Mouse (Mus musculus) embryonic facial prominence, embryonic 12.5 days (tissue): ENCODE measurements around the gene Noct. TPM values are rescaled to one million over a fixed set of nuclear protein-coding genes. Genes with fewer than 3 reads are reported as not detected.
"Not testable (repeated sequence)": the region's sequence is repeated elsewhere in the genome, so short reads cannot be mapped to it uniquely, and the experiment has no call there.

Source experiments
- ATAC-seq: fragments of 200-750 bp; cut with Nextera tagmentation; 2 replicates; pipeline ENCODE4 v1.8.0; 2017; ENCODE audit not compliant: insufficient number of reproducible peaks, insufficient read depth, low FRiP score, low TSS enrichment
- H3K27ac ChIP-seq: fragments of 300-500 bp; sonication (generic); 2 replicates; pipeline ENCODE4 v1.5.1; 2016; ENCODE audit warnings: mild to moderate bottlenecking
- H3K27me3 ChIP-seq: fragments of 300-500 bp; sonication (generic); 2 replicates; pipeline ENCODE4 v1.6.1; 2016; ENCODE audit warnings: mild to moderate bottlenecking, moderate library complexity
- H3K36me3 ChIP-seq: fragments of 300-500 bp; sonication (generic); 2 replicates; pipeline ENCODE4 v1.6.1; 2016; ENCODE audit warnings: mild to moderate bottlenecking
- H3K4me1 ChIP-seq: fragments of 300-500 bp; sonication (generic); 2 replicates; pipeline ENCODE4 v1.6.1; 2016
- H3K4me2 ChIP-seq: fragments of 300-500 bp; sonication (generic); replicated peaks from 2 replicates; pipeline ENCODE4 v1.6.1; 2016; ENCODE audit warnings: mild to moderate bottlenecking, moderate library complexity
- H3K4me3 ChIP-seq: fragments of 300-500 bp; sonication (generic); 2 replicates; pipeline ENCODE4 v1.5.1; 2016; ENCODE audit warnings: mild to moderate bottlenecking
- H3K9ac ChIP-seq: fragments of 300-500 bp; sonication (generic); 2 replicates; pipeline ENCODE4 v1.6.1; 2016; ENCODE audit warnings: mild to moderate bottlenecking, moderate library complexity
- H3K9me3 ChIP-seq: fragments of 300-500 bp; sonication (generic); 2 replicates; pipeline ENCODE4 v1.6.1; 2016; ENCODE audit warnings: mild to moderate bottlenecking, moderate library complexity
- WGBS: fragments of 180-500 bp; shearing (Covaris S2); methylation state at CpG from one replicate; pipeline ENCODE4 v1.1.7; 2016; 5-methylcytosine and 5-hydroxymethylcytosine counted together
- polyA plus RNA-seq: library from polyadenylated mRNA; unstranded; fragments of >200 nt; fragmentation: Nextera tagmentation; extraction: Ambion mirVana; gene quantifications from 2 replicates; pipeline ENCODE4 v1.2.1, GENCODE M21; 2016

Gene Noct
- polyA plus RNA-seq, 1 experiment from 2014 or later, result 14.4 TPM

DNA sequence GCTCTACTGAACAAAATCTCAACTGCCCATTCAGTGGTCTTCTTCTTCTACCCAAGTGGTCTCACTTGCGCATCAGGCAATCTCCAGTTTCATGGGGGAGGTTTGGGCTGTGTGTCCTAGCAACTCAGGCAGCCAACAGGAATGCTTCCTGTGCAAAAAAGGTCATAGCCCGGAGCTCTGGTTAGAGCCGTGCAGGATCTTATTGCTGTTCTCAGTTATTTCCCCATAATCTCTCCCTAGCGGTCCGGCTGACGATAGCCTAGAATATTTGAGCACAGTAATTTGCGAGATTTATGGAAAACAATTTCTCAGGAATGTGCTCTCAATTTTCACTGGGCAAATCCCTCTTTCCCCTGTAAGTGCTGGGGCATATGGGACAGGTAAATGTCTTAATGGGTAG, 17.7 kb upstream of the Noct start:
- ATAC-seq, result no peak
- 51% methylated on average over 7 of the region's 7 CpGs for WGBS
- Histone ChIP-seq H3K4me2 (no peak overlapping the region), H3K4me1 (no peaks in the 10 kb centered on the region), H3K27ac (no peak overlapping the region), H3K9ac (no peak overlapping the region), H3K36me3 (no peaks in the 10 kb centered on the region), H3K9me3 (no peaks in the 10 kb centered on the region), H3K27me3 (no peaks in the 10 kb centered on the region), H3K4me3 (no peak overlapping the region)

DNA sequence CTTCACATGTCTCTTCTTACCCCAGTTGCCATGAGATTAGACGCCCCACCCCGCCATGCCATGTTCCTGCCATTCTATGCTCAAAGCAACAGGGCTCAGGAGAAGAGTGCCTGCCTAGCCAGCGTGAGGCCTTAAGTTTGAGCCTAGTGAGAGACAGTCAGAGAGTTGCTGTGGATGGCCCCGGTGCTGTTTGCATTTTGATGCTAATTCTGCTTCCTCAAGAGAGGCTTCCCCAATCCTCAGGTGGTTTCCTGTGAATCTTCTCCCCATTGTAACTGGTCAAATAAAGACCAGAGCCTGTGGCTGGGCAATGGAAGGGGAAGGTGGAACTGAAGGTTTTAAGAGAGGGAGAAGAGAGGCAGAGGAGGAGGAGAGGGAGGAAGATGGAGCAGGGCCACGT, 15.6 kb upstream of the Noct start:
- Histone ChIP-seq H3K27ac (no peak overlapping the region), H3K4me2 (no peak overlapping the region), H3K4me3 (no peak overlapping the region), H3K4me1 (no peaks in the 10 kb centered on the region), H3K27me3 (no peaks in the 10 kb centered on the region), H3K9me3 (no peaks in the 10 kb centered on the region), H3K36me3 (no peaks in the 10 kb centered on the region), H3K9ac (no peak overlapping the region)
- WGBS, result 59% methylated on average over 5 of the region's 5 CpGs
- ATAC-seq, result no peak

DNA sequence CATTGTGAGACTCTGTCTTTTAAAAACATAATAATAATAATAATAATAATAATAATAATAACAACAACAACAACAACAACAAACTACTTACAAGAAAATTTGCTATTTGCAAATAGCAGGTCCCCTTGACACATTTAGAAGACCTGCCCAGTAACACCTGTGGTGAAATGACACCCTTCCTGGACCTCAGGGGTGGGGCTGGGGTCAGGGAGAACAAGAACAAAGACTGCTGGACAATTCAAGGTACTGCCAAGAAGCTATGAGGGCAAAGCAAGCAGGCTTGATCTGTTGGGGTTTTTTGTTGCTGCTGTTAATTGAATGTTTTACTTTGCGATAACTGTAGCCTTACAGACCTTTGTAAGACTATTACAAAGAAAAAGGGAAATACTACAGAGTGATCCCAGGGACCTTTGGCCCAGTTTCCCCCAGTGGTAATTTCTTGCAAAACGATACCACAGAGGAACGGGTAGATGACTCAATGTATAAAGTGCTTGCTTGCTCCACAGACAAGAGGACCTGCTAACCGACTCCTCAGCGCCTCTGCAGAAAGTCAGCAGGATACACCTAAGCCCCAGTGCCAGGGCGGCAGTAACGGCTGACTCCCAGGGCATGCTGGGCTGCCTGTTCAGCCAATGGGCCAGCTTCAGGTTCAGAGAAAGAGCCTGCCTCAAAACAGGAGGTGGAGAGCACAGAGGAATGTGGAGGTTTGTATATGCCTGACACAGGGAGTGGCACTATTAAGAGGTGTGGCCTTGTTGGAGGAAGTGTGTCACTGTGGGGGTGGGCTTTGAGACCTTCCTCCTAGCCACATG, 14.5 kb upstream of the Noct start:
- H3K27me3 ChIP-seq, result no peaks in the 10 kb centered on the region
- H3K36me3 ChIP-seq, result no peaks in the 10 kb centered on the region

DNA sequence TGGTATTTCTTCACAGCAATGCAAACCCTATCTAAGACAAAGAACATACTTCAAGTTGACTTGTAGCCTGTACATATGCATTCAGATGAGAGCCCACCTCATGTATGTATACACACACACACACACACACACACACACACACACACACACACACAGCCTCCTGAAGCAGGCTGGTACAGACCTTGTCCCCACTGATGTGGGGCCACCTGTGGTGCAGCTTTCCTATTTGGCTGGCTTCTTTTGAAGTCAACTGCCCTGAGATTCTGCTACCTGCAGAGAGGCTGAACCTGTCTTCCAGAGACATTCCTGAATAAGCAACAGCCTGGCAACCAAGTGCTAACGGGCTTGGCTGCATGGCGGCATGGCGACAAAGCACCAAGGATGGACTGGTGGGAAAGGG, 13.8 kb upstream of the Noct start:
- Histone ChIP-seq H3K4me3 (no peak overlapping the region), H3K4me1 (no peaks in the 10 kb centered on the region), H3K9ac (no peak overlapping the region), H3K9me3 (no peaks in the 10 kb centered on the region), H3K27ac (no peak overlapping the region), H3K4me2 (no peak overlapping the region), H3K27me3 (no peaks in the 10 kb centered on the region), H3K36me3 (no peaks in the 10 kb centered on the region)
- ATAC-seq, result no peak
- 96% methylated on average over 3 of the region's 3 CpGs for WGBS

More for the DNA sequence above, 14.5 kb upstream of the Noct start:
- Histone ChIP-seq H3K4me1 (no peaks in the 10 kb centered on the region), H3K4me3 (no peak overlapping the region), H3K27ac (no peak overlapping the region), H3K9ac (no peak overlapping the region), H3K9me3 (no peaks in the 10 kb centered on the region), H3K4me2 (no peak overlapping the region)
- no peak for ATAC-seq
- 84% methylated on average over 7 of the region's 7 CpGs for WGBS

DNA sequence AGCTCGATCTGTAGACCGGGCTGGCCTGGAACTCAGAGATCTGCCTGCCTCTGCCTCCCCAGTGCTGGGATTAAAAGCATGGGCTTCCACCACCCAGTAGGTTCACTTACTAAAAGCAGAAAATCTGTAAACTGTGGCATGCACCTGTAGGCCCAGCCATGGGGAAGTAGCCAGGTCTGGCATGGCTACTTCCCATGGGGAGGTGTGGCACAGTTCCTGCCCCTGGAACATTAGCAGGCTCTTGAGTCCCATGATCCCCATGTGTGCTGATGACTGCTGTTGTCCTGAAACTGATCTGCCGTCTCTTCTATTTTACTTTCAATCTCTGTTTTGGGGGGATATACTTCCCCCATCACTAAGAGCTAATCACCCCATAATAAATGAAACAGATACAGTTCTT, 11.1 kb upstream of the Noct start:
- 90% methylated on average over 3 of the region's 3 CpGs for WGBS
- no peak overlapping the region for H3K27ac ChIP-seq
- no peak for ATAC-seq
- no peaks in the 10 kb centered on the region for H3K27me3 ChIP-seq
- H3K4me2 ChIP-seq, result no peak overlapping the region
- no peak overlapping the region for H3K9ac ChIP-seq
- no peak overlapping the region for H3K4me3 ChIP-seq
- no peaks in the 10 kb centered on the region for H3K9me3 ChIP-seq
- H3K36me3 ChIP-seq, result no peaks in the 10 kb centered on the region
- H3K4me1 ChIP-seq, result no peaks in the 10 kb centered on the region

DNA sequence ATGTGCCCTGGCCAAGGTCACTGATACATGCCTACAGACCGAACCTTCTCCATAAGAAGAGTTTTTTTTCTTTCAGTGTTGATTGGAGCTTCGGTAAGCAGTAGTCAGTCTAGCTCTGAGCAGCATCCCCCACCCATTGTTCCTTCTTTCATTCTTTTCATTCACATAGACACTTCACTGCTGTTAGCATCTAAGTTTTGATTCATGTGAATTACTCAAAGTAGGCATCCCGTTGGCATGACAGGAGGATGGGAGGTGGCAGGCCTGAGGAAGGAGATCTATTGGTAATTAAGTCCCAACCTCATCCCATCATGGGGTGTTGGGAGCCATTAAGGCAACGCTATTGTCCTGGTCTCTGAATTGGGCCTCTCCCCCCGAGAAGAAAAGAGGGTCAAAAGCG, 8.6 kb upstream of the Noct start:
- ATAC-seq, result no peak
- Histone ChIP-seq H3K4me2 (no peak overlapping the region), H3K36me3 (no peaks in the 10 kb centered on the region)

DNA sequence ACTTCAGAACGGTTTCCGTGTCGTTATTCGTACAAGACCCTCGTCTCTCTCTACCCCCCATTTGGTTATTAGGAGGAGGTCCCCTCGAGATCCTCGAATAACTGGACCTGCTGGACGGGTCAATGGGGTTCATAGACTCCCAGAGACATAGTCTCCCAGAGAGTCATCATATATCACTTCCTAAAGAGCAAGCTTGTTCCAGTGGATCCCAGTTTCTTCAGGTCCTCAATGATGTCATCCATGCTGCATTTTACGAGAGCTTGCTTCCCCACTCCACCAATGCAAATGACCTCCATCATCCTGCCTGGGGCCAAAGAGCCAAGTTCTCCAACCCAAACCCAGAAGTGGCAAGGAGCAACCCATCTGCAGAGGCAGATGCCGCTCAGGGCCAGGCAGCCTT, 7.9 kb upstream of the Noct start:
- not testable (repeated sequence) for H3K4me2 ChIP-seq, H3K27me3 ChIP-seq, ATAC-seq, H3K27ac ChIP-seq, H3K9ac ChIP-seq, H3K9me3 ChIP-seq, H3K4me3 ChIP-seq, H3K4me1 ChIP-seq, H3K36me3 ChIP-seq
- 84% methylated on average over 7 of the region's 10 CpGs for WGBS

More for the DNA sequence above, 8.6 kb upstream of the Noct start:
- Histone ChIP-seq H3K27ac (no peak overlapping the region), H3K9ac (no peak overlapping the region), H3K4me1 (no peaks in the 10 kb centered on the region), H3K27me3 (no peaks in the 10 kb centered on the region), H3K9me3 (no peaks in the 10 kb centered on the region), H3K4me3 (no peak overlapping the region)
- WGBS, result 81% methylated on average over 5 of the region's 6 CpGs

DNA sequence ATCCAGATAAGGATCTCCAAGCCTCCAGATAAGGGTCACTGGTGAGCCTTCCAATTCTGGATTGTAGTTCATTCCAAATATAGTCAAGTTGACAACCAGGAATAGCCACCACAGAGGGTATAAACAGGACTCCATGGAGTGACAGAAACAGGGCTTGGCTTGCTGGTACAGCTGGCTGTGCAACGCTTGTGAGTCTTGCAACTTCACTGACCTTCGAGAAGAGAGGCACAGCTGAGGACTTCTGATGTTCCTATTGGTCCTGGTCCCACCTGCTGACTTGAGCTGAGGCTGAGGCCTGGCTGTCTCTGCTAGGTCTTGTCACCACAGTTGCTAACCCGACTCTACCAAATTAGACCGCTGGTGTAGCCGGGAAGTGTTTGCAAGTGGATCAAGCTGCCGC, 5.9 kb upstream of the Noct start:
- H3K9me3 ChIP-seq, H3K27ac ChIP-seq, H3K9ac ChIP-seq, H3K4me2 ChIP-seq, H3K27me3 ChIP-seq, ATAC-seq, H3K36me3 ChIP-seq, H3K4me1 ChIP-seq, H3K4me3 ChIP-seq: not testable (repeated sequence)
- 88% methylated on average over 6 of the region's 6 CpGs for whole genome bisulfite sequencing

DNA sequence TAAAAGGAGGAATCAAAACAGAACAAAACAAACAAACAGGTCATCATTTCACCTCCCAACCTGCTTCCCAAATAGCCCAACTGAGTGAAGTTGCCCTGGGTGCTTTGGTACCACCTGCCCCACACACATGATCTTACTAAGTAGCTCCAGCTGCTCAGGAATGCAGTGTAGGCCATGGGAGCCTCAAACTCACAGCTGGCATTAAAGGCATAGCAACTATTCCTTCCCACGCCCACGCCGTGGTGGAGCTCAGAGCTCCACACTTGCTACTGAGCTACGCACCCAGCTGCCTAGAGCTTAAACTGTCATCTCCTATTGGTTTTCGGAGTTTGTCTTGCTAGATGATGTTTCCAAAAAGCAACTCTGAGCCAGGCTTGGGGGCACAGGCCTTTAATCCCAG, 5.0 kb upstream of the Noct start:
- no peak for ATAC-seq

DNA sequence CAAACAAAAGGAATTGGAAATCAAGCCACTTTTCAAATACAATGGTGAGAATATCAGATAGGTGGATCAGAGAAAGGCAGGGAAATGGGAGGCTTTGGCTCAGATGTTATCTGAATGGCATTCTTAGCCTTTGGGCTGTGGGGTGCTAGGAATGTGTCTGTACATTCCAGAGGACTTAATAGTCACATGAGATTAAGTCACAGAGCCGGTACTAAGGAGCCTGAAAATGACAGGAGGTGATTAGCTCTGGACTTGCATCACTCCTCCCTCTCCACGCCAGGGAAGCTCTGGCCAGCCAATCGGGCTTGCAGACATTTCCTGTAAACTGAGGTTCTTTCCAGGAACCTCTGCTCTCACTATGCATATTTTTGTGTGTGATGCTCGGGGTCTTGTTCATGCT, 3.4 kb upstream of the Noct start:
- Histone ChIP-seq H3K9me3 (no peaks in the 10 kb centered on the region), H3K4me2 (no peak overlapping the region), H3K4me3 (no peak overlapping the region), H3K9ac (no peak overlapping the region), H3K4me1 (peaks cover 9% of the 10 kb centered on the region; the same call in 1 of the 2 replicates), H3K36me3 (no peaks in the 10 kb centered on the region), H3K27me3 (no peaks in the 10 kb centered on the region), H3K27ac (no peak overlapping the region)
- no peak for ATAC-seq
- WGBS, result 43% methylated on average over 4 of the region's 4 CpGs

More for the DNA sequence above, 5.0 kb upstream of the Noct start:
- no peaks in the 10 kb centered on the region for H3K27me3 ChIP-seq
- no peaks in the 10 kb centered on the region for H3K9me3 ChIP-seq
- 90% methylated on average over 5 of the region's 5 CpGs for WGBS
- H3K4me1 ChIP-seq, result peaks cover 9% of the 10 kb centered on the region; the same call in 1 of the 2 replicates
- H3K4me3 ChIP-seq, result no peak overlapping the region
- H3K36me3 ChIP-seq, result no peaks in the 10 kb centered on the region
- no peak overlapping the region for H3K4me2 ChIP-seq
- H3K27ac ChIP-seq, result no peak overlapping the region
- no peak overlapping the region for H3K9ac ChIP-seq

DNA sequence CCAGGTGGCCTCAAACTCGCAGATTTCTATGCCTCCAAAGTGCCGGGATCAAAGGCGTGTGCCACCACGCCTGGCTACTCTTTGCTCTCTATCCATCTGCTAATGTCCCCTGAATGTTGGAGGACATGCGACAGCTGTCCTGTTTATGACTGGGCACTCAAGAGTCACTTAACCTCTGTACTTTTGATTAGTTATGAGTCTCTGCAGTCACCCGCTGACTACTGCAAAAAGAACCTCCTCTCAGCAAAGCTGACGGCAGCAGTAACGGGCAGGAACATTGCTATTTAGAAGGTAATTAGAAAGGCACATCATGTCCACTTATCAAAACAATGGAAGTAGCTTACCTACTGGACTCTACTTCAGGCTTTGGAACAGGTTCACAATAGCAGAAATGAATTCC, 2.4 kb upstream of the Noct start:
- Histone ChIP-seq H3K4me1 (peaks cover 12% of the 10 kb centered on the region), H3K9ac (no peak overlapping the region), H3K9me3 (no peaks in the 10 kb centered on the region), H3K4me2 (no peak overlapping the region), H3K4me3 (no peak overlapping the region), H3K36me3 (no peaks in the 10 kb centered on the region), H3K27ac (no peak overlapping the region), H3K27me3 (no peaks in the 10 kb centered on the region)
- no peak for ATAC-seq
- 77% methylated on average over 8 of the region's 8 CpGs for WGBS

DNA sequence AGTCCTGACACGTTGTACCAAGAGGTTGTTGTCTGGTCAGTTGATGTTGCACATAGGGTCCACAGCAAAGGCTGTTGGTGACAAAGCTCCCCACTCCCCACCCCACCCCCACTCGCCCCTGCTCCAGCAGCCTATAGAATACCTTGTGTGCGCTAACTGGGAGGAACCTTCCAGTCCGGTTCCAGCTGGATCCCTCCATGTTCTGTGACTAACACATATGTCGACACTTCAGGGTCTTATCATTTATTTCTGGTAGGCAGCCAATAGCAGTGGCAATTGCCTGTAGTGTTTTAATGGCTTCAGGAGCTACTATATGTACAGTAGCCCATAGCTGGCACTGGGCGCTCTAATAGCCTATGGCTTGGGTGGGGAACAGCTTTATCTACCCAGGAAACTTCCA, 1.9 kb upstream of the Noct start:
- Histone ChIP-seq H3K4me2 (no peak overlapping the region), H3K9ac (no peak overlapping the region), H3K4me3 (no peak overlapping the region), H3K27ac (no peak overlapping the region), H3K27me3 (no peaks in the 10 kb centered on the region), H3K9me3 (no peaks in the 10 kb centered on the region), H3K4me1 (peaks cover 12% of the 10 kb centered on the region), H3K36me3 (no peaks in the 10 kb centered on the region)
- ATAC-seq, result no peak
- 84% methylated on average over 6 of the region's 6 CpGs for WGBS
